Mouse (Mus musculus): Measurements from ENCODE around the gene Bpifc. TPM values are rescaled to one million over a fixed set of nuclear protein-coding genes. Genes with fewer than 3 reads are reported as not detected.

The Bpifc gene
- total RNA-seq, 2 experiments from 2014 or later: not detected

DNA sequence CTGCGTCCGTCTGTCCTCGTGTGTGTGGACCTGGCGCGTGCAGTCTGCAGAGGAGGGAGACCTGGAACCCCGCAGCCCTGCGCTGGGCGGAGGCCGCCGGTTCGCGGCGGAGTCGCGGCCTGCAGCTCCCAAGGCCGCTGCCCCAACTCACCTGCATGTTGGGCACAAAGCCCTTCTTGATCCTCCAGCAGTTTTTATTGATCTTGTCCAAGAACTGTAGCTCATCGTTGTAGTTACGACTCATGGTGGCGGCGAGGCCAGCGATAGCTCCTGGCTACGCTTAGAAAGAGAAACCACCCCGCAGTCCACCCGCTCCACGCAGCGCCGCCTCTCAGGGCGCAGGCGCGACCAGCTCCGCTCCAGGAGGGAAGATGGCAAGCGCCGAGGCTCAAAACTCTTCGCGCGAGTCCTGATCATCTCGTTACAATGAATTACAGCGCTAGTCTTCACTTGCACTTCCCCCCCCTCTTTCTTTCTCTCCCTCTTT lies 54.2 kb downstream of the Bpifc start, which contains the start of gene Rtcb:
Gene Rtcb (minus strand): TSS at position 360 of the 487 bp plus-strand sequence.
- peak; percentile 99 for ATAC-seq (replicated peaks; ENCODE audit: low FRiP score, poor library complexity, severe bottlenecking)

DNA sequence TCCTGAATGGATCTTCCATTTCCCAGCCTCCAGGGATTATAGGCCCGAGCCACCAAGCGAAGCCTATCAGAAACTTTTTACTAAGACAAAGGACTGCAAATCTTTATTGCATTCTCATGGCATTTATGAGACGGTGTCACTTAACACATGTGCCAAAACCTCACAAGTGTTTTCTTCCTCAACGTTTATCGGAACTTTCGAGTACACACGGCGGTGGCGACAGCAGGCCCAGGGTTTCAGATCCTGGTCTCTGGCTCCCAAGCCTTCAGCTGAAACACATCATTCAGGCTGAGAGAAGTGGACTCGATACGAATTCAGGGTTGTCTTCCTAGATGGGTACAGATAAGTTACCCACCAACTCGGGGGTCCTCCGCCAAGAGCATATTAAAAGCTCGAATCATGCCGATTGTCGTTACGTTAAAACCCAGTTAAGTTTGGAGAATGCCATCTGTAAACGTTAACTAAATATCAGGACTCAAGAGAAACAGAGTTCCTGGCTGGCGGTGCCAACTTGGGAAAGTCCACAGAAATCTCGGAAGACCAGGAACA lies 54.8 kb downstream of the Bpifc start:
- no peak for ATAC-seq (replicated peaks; ENCODE audit: low FRiP score, poor library complexity, severe bottlenecking)

DNA sequence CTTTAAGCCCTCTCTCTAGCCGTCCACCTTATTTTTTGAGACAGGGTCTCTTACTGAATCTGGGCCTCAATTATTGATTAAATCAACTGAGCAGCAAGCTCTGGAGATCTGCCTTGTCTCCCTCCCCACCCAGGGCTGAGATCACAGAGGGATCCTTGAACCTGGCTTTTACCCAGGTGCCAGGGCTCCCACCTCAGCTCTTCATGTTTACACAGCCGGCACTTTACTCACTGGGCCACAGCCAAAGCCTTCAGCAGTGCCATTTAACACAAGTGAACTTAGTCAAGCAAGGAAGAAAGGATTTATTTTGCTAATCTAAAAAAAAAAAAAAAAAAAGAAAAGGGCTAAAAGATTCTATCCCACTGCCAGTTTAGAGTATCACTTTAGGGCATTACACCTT lies 57.3 kb downstream of the Bpifc start:
- ATAC-seq (replicated peaks; ENCODE audit: low FRiP score, poor library complexity, severe bottlenecking): no peak

DNA sequence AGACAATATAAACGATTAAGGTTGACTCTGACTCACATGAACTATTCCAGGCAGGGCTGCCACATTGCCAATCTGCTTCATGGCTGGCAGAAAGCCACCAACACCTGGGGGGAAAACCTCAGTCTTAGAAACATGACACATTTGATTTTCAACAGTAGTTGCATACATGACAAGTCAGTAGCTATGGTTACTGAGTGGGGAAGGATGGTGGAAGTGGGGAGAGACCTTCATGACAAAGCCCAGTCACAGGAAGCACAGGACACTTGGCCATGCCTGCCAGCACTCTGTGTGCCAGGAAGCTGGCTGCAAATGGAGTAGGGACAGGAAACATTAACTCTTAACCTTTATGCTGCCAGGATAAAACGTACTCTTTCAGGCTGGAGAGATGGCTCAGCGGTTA lies 58.3 kb downstream of the Bpifc start:
- no peak for ATAC-seq (replicated peaks; ENCODE audit: low FRiP score, poor library complexity, severe bottlenecking)

DNA sequence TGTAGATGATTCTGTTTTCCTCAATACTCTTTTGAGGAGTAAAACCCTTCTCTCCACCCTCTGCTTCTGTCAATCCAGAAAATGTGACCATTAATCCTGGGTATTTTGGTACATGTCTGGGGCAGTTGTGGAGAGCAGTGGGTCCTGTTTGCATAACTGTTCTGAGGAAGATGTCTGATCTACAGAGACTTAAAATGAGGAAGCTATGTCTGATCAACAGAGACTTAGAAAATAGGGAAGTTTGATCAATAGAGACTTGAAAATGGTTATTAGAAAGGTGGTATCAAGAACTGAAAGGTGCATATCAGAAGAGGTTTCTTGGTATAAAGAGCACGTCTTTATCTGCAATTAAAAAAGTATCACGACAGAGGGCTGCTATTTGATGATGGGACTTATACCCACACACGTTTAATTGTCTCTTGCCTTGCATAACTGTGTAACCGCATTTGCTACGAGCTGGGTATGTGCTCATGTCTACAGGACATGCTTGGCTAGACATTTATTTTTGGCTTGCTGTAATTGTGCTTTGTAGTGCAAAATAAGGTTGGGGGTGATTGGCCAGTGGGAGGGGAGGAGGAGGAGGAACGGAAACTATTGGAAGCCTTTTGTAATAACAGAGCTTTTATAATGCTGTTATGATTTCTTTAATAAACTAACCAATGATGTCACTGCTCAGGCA lies 59.8 kb downstream of the Bpifc start:
- no peak for ATAC-seq (replicated peaks; ENCODE audit: low FRiP score, poor library complexity, severe bottlenecking)

DNA sequence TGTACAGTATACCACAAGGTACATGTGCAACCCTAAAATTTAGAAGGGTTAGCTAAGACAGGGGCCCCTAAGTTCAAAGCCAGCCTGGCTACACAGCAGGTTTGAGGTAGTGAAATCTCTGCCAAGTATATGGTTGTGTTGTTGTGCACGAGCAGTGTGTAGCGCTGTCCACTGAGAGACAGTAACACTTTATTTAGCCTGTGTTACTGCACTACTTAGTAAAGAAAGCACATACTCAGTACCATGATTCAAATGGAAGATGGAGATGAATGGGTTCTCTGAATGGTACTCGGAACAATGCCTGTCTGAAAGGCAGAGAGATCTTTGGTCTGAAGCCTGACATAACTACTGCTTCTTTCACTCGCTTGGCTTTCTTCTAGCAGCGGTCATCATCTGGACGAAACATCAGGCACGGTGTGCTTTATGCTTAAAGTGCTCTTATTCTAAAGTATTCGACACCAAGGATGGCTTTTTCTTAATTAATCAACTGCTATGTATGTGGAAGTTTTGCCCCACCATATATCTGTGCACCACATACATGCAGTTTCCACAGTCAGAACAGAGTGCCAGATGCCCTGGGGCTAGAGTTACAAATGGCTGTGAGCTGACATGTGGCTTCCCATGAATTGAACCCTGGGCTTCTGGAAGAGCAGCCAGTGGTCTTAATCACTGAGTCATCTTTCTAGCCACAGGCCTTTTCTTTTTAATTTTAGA lies 63.1 kb downstream of the Bpifc start:
- ATAC-seq (replicated peaks; ENCODE audit: low FRiP score, poor library complexity, severe bottlenecking): no peak

DNA sequence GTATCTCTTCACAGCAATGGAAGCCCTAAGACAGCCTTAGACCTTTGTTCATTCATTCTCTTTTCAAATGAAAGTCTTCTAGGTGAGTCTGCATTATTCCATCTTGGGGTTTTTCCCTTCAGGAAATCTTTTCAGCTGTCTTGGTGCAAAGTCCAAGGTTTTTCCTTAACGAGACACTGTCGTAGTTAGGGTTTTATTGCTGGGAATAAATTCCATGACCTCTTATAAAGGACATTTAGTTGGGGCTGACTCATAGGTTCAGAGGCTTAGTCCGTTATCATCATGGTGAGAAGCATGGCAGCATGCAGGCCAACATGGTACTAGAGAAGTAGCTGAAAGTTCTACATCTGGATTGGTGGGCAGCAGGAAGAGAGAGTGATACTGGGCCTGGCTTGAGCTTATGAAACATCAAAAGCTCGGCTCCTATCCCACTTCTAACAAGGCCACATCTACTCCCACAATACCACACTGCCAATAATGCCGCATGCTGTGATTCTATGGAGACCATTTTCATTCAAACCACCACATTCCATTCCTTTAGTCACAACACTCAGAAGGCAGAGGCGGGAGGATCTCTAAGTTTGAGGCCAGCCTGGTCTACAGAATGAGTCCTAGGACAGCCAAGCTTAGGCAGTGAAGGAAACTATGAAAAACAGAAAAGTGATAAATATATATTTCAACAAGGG lies 75.3 kb downstream of the Bpifc start:
- no peak for ATAC-seq (replicated peaks; ENCODE audit: low FRiP score, poor library complexity, severe bottlenecking)

DNA sequence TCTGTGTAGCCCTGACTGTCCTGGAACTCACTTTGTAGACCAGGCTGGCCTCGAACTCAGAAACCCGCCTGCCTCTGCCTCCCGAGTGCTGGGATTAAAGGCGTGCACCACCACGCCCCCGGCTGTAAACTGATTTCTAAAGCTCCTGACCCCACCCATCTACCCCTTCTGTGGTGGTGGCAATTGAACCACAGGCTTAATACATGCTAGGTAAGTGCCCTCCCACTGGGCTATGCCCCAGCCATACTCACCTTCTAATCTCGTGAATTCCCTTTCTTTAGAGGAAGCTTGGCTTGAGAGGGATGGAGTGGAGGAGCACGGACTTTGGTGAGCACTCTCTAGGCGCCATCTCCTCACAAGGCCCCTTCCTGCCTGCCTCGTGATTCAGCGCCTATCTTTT lies 81.7 kb downstream of the Bpifc start:
- ATAC-seq (replicated peaks; ENCODE audit: low FRiP score, poor library complexity, severe bottlenecking): no peak

DNA sequence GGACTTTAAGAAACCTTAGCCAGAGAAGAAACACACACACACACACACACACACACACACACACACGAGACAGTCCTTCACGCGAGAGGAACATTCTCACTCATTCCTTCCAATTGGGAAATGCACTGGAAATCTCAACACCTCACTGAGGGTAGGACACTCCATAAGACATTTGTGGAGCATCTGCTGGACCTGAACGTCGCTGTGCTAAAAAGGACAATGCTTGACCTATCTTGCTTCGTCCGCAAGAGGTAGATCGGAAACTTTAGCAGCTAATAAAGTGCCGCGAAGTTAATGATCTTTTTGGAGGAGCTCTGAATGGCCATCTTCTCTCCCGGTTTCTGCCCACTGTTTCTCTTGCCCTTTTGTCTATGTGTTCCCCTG lies 82.5 kb downstream of the Bpifc start:
- no peak for ATAC-seq (replicated peaks; ENCODE audit: low FRiP score, poor library complexity, severe bottlenecking)

DNA sequence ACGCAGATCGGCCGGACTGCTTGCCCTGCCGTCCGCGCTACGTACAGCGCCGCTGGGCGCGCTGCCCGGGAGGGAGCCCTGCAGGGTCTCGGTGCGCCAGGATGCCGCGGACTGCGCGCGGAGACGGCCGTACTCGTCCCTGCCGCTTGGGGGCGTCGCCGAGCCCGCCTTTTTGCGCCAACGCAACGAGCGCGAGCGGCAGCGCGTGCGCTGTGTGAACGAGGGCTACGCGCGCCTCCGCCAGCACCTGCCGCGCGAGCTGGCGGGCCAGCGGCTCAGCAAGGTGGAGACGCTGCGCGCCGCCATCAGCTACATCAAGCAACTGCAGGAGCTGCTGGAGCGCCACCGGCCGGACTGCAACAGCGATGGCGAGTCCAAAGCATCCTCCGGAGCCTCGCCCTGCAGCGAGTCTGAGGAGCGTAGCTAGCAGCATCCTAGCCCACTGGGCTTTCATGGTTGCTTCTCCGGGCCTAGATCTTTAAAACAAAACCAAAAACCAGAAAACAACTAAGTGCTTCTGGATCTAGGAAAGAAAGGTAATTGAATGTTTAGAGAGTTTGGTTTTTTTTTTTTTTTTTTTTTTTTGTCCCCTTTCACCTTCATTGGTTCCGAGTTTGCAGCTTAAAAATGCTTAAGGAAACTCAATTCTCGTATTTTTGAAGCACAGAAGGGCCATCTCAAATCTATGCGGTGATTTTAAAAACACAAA lies 83.0 kb downstream of the Bpifc start:
- no peak for ATAC-seq (replicated peaks; ENCODE audit: low FRiP score, poor library complexity, severe bottlenecking)

DNA sequence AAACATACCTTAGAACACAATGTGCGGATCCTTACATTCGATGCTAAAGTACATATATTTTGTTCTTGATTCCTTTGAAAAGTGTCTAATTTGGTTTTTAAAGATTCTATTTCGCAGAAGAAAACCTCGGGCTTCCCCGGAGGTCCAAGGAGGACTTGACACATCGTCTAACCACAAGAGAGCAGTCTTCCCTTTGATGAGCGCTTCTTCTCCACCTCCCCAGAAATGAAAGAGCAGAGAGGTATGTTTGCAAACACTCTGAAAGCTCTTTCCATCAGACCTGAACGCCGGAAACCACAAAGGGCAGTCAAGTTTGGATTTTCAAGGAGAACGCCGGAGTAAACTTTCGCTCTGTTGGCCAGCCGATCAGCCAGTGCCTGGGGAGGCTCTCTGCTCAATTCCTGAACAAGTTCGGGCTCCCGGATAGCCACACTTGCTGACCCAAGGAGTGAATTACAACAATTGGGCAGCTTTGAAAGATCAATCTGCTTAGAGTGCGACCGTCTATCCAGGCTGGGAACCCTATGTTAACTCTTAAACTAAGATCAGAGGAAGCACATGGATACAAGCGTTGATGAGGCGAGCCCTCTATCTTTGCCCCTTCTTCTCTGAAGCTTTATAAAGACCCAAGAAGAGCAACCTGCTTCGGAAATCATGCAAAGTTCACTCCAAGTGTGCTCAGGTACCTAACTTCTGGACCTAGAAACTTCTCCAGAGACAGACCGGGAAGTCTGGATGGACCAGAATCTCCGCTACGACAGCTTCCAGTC lies 83.8 kb downstream of the Bpifc start, which contains the start of gene Ascl4:
Gene Ascl4 (plus strand): TSS at position 6 of the 770 bp plus-strand sequence.
- ATAC-seq (replicated peaks; ENCODE audit: low FRiP score, poor library complexity, severe bottlenecking): no peak

DNA sequence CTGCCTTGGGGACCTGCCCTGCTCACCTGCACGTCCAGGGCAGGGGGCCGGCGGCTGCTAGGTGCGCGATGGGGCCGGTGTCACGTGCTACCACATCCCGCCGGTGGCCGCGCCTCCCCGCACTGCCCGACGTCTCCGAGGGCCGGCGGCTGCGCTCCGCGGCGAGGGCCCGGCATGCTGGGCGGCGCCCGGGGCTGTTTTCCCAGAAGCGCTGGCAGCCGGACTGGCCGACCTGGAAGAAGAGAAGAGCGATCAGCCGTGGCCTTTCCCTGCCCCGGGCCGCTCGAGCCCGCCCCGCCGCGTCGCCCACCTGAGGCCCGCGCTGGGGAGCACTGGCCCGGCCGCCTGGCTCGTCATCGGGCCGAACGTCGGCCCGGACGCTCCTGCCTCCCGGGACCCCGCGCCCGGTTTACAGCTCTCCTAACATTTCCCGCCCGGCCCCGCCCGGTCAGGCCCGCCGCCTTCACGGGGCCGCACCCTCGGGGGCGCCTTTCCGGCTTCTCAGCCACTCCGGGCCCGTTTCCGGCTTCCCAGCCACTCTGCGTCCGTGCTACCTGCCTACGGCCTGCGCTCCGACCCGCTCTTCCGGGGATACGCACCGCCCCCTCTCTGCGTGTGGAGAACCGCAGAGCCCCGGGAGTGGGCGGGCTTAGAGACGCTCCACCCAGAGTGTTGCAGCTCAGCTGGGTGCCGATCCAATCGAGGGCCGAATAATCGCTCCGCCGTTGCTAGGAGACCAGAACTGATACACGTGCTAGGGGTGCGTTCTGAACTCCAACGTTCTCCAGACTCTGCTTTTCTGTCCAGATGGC lies 95.0 kb downstream of the Bpifc start, which contains the start of gene Prdm4:
Gene Prdm4 (minus strand): TSS at position 645 of the 812 bp plus-strand sequence.
- ATAC-seq (replicated peaks; ENCODE audit: low FRiP score, poor library complexity, severe bottlenecking): peak; percentile 99

Other genes with a start within 250 kb of the Bpifc start
- gene Pwp1, start 182.4 kb downstream of the Bpifc start, total RNA-seq (2015; ENCODE audit: low replicate concordance): 9.6 and 24.5 TPM in 2 replicates
- 6.1 and 10.4 TPM in 2 replicates for gene Pwp1, start 182.4 kb downstream of the Bpifc start, total RNA-seq (2017; ENCODE audit: low replicate concordance)
- gene Prdm4, start 94.8 kb downstream of the Bpifc start, total RNA-seq (2015; ENCODE audit: low replicate concordance): 14.8 and 26.0 TPM in 2 replicates
- 22.2 and 37.8 TPM in 2 replicates for gene Prdm4, start 94.8 kb downstream of the Bpifc start, total RNA-seq (2017; ENCODE audit: low replicate concordance)
- not detected in 2 replicates for gene Ascl4, start 84.2 kb downstream of the Bpifc start, total RNA-seq (2015; ENCODE audit: low replicate concordance)
- gene Ascl4, start 84.2 kb downstream of the Bpifc start, total RNA-seq (2017; ENCODE audit: low replicate concordance): not detected in 2 replicates
- gene Rtcb, start 54.1 kb downstream of the Bpifc start, total RNA-seq (2015; ENCODE audit: low replicate concordance): 15.9 and 18.4 TPM in 2 replicates
- 20.2 and 40.9 TPM in 2 replicates for gene Rtcb, start 54.1 kb downstream of the Bpifc start, total RNA-seq (2017; ENCODE audit: low replicate concordance)
- gene Fbxo7, start 10.1 kb upstream of the Bpifc start, total RNA-seq (2015; ENCODE audit: low replicate concordance): 140 and 157 TPM in 2 replicates
- gene Fbxo7, start 10.1 kb upstream of the Bpifc start, total RNA-seq (2017; ENCODE audit: low replicate concordance): 120 and 183 TPM in 2 replicates